Mouse (Mus musculus): ENCODE measurements at regions not wholly inside any gene's neighbourhood (a gene's known extent, or its start where the extent isn't known, plus 50 kb on each side); places are given as distances from the start of the nearest gene placed in this dataset.

DNA sequence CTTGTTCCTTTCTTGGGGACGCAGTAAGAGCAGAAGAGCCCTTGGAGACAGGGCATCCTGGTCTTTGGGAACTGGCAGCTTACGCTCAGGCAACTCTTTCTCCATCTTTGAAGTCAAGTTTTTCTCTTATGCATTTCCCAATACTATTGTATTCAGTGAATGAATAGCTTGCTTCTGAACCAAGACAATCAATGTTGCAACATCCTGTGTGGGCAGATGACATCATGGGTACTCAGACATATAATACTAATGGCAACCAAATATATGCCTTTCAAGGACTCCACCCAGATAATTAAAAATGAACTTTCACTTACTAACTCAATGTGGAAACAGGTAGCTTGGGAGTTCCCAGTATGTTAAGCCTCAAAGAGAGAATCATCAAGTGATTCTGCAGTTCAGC, 104.6 kb downstream of the Ngf start:
- DNase-seq (ENCODE audit: low spot score in 2 of 2), result no peak

DNA sequence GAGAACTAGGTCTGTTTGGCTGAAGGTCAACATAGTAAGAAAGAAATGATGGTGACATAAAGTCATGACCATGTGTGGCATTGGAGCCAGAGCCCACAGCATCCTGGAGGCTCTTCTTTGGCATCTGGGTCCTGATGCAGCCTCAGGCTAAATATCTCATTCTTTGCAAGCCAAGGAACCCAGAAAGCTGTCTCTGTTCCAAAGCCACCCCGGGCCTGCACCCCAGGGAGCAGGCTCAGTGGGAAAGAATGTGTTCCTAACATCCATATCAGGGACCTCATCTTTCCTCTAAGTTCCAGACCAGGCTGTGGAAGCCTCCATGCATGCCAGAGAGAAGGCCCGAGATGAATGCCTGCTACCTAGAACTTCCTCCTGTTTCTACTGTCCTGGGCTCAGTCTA, 107.2 kb downstream of the Ngf start:
- no peak for DNase-seq (ENCODE audit: low spot score in 2 of 2)

DNA sequence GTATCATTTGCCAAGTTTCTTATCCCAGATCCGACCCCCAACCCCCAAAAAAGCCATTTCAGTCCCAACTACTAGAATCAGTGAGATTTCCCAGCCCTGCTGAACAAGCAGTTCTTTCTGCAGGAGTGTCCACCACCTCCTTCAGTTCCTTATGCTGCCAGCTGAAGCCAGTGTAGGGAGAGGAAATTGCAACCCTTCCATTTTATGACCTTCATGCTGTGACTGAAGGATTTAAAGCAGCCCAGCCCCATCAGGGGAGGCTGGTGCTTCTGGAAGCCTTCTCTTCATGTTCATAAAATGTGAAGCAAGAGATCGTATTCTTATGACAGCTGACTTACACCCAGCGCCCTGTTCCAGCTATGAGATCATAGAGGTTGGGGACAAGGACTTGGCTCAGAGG, 112.1 kb downstream of the Ngf start:
- no peak for DNase-seq (ENCODE audit: low spot score in 2 of 2)

DNA sequence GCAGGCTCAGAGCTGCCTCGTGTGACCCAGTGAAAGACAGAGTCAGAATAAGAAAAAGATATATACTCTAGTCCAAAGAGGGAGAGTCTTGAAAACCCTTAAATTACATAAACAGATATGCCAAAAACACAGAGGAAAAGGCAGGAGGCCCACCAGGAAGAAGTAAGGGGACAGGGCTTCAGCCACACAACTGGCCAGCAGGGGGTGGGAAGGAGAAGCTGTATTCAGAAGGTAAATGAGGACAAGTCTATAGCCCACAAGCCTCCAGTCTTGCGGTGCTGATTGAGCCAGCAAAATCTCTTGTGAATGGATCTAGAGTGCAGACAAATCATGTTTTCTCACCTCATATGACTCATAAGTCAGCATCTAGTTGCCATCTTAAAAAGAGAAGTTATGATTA, 115.4 kb downstream of the Ngf start:
- no peak for DNase-seq (ENCODE audit: low spot score in 2 of 2)

- DNase-seq (ENCODE audit: low spot score in 2 of 2), result no peak
Observed at GRCm38 (mm10) chr3:102586221-102586620, 116.5 kb downstream of the Ngf start.

DNA sequence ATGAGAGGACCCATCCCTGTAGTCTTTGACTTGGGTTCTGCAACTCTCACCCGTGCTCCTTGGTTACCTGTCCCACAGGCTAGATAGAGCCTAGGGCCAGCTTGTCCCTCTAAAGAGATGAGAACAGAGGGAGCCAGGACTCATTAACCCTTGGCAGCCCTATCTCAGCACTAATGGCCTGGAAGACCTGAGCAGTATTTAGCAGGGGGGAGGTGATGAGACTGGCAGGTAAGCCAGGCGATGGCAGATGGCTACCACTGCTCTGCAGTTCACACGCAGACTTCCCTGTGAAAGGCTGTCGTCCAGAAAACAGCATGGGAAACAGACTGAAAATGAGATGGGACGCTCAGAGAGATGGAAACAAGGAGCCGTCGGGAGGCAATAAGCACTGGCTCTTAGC, 122.3 kb downstream of the Ngf start:
- DNase-seq (ENCODE audit: low spot score in 2 of 2), result peak in 1 of 2 experiments; percentile 3

DNA sequence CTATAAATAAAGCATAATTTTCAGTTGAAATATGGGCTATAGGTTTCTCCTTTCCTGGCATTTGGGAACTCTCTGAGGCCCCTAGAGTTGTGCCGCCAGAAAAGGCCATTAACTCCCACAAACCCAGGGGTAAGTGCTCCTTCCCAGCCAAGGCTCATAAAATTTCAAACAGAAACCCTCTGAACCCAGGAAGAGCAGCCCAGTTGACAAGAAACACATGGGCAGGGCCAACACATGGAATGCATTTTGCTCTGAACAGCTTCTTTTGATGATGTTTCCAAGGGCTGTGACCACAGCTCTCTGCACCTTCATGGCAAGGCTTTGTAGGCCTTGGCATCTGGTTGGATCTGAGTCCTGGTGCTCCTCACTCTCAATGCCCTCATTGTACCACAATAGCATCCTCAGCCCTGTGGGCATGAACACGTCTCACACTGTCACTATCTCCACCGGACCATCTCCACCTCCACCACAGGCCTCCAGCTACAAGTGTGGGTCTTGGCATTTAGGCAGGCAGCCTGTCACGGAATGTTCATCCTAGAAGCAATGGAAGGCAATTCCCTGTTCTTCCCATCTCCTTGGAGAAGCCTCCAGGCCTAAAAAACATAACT, 127.3 kb downstream of the Ngf start:
- no peak for DNase-seq (ENCODE audit: low spot score in 2 of 2)

DNA sequence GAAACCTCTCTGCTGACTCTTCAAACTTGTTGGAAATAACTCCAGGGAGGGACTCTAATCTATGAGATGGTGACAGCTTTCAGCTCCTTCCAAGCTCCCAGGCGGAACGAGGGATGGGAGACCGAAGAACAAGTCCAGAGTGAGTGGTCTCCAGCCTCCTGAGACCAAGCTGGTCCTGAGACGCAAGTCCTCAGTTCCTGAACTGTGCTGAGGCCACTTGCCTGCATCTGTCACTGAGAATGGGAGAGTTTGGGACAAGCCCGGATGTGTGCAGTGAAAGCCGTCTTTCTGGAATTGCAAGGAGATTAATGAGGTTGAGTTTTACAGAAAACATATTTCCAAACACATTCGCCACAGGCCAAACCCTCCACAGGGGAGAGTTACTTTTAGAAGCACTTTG, 129.3 kb downstream of the Ngf start:
- DNase-seq (ENCODE audit: low spot score in 2 of 2), result no peak

GRCm38 (mm10) chr3:102602766-102603165, 131.6 kb upstream of the Tspan2 start:
- no peak for DNase-seq (ENCODE audit: low spot score in 2 of 2)

- no peak for DNase-seq (ENCODE audit: low spot score in 2 of 2)
Observed at GRCm38 (mm10) chr3:102605284-102605683, 129.0 kb upstream of the Tspan2 start.

- DNase-seq (ENCODE audit: low spot score in 2 of 2), result no peak
Observed at GRCm38 (mm10) chr3:102610970-102611369, 123.4 kb upstream of the Tspan2 start.

- peak in 1 of 2 experiments; percentile 34 for DNase-seq (ENCODE audit: low spot score in 2 of 2)
Observed at GRCm38 (mm10) chr3:102611398-102612366, 122.6 kb upstream of the Tspan2 start.

DNA sequence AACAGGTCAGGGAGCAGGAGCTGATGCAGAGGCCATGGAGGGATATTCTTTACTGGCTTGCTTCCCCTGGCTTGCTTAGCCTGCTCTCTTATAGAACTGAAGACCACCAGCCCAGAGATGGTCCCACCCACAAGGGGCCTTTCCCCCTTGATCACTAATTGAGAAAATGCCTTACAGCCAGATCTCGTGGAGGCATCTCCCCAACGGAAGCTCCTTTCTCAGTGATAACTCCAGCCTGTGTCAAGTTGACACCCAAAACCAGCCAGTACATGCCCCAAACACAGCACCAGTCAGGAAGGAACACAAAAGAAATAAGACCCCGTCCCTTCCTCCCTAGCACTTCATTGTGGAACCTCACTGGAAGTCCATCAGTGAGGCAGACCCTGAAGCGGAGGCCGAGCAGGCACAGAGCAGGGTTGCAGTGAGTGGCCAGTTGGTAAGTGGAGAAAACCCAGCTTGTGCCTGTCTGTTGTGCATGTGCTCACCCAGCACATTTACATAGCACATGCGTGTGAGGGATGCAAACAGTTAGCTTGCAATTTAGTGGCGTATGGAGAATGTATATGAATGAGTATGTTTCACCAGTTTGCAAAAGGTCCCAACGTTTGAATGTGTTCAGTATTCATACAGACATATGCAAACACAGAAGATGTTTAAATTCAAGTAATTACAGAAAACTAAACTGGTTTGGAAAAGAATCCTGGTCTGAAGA, 114.5 kb upstream of the Tspan2 start:
- no peak for DNase-seq (ENCODE audit: low spot score in 2 of 2)

- no peak for DNase-seq (ENCODE audit: low spot score in 2 of 2)
Observed at GRCm38 (mm10) chr3:102636076-102636475, 98.3 kb upstream of the Tspan2 start.

DNA sequence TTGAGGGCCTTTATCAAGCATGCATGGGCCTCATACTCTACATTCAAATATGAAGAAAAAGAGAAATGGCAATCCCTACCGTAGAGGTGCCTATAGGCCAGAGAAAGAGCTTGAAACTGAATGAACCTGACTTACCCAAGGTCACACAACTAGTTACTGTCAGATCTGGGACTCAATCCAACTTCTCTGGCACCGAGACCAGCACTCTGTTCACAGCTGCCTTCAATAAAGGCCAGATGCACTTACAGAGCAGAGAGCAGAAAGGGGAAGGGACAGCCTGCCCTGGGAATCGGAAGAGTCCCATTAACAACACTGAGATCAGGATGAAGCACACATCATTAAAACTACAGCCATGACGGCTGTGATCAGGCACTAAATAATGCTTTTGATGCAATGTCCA, 97.7 kb upstream of the Tspan2 start:
- DNase-seq (ENCODE audit: low spot score in 2 of 2), result no peak

DNA sequence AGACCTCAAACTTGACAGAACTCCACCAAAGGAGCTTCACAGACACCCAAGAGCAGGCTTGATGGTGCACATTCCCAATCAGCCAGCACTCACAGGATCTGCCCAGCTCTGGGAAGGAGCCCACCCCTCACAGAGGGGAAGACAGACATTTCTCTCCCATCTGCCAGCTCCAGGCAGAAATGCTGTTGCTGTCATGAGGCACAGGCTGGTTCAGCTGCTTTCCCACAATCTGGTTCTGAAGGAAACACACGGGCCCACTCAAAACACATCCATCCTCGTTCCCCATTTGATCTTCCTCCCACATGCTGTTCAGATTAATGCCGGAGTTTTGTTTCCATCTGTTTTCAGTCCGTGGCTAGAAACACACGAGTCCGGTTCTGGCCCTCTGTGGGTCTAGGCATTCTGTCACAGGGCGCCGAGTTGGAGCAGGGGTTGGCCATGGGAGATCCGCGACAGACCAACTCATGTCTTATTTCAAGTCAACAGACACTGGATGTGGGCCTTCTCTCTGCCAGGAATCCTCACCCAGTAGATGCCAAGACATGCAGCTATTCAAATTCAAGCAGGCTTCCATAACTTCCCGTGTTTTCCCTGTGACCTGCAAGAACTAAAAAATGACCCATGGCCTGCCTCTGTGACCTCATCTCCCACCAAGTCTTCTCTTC, 89.9 kb upstream of the Tspan2 start:
- no peak for DNase-seq (ENCODE audit: low spot score in 2 of 2)

GRCm38 (mm10) chr3:102648450-102648849, 85.9 kb upstream of the Tspan2 start:
- no peak for DNase-seq (ENCODE audit: low spot score in 2 of 2)

GRCm38 (mm10) chr3:102654962-102655361, 79.4 kb upstream of the Tspan2 start:
- DNase-seq (ENCODE audit: low spot score in 2 of 2), result no peak

GRCm38 (mm10) chr3:102657116-102657515, 77.2 kb upstream of the Tspan2 start:
- DNase-seq (ENCODE audit: low spot score in 2 of 2), result no peak

DNA sequence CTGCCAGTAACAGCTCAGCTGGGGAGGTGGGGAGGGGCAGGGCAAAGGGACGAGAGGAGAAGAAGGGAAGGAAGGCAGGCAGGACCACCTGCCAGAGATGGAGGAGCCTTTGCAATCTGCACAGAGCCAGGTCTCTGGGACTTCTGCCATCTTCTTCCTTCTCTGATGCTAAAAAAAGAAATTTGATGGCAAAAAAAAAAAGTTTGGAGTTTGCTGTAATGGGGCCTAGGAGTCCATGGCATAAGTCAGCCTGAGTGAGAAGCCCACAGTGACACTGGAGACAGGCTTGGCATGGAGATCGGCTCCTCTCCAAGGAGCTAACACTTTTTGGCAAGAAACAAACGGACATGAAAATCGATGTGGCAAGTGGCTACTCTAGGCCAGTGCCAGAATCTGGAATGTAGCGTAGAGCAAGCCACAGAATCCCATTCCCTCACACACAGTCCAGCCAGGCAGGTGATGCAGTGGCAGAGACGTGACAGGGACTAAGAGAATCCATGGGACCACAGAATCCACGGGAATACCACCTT, 76.7 kb upstream of the Tspan2 start:
- DNase-seq (ENCODE audit: low spot score in 2 of 2), result peak in 1 of 2 experiments; percentile 9

- no peak for DNase-seq (ENCODE audit: low spot score in 2 of 2)
Observed at GRCm38 (mm10) chr3:102659352-102659751, 75.0 kb upstream of the Tspan2 start.

GRCm38 (mm10) chr3:102661296-102661695, 73.0 kb upstream of the Tspan2 start:
- DNase-seq (ENCODE audit: low spot score in 2 of 2), result no peak
